Mouse (Mus musculus) heart, adult 11 months (tissue): ENCODE results near the gene Gm20388.
A peak's percentile ranks its signal among the peaks of the same experiment; 100 is the strongest.
"Not testable (repeated sequence)": the region's sequence is repeated elsewhere in the genome, so short reads cannot be mapped to it uniquely, and the experiment has no call there.

Experiments used
- DNase-seq: peaks from one replicate; pipeline ENCODE4 v3.0.0; 2022

Gm20388 gene

GRCm38 (mm10) chr8:123155177-123155576 lies 3244.5 kb downstream of the Gm20388 start:
- peak; percentile 93 for DNase-seq

GRCm38 (mm10) chr8:123156070-123156773 lies 3245.6 kb downstream of the Gm20388 start:
- DNase-seq, result no peak

GRCm38 (mm10) chr8:123157888-123158465 lies 3247.3 kb downstream of the Gm20388 start, which contains the start of gene Sult5a1:
TSS of gene Sult5a1 (minus strand) at chr8:123158315.
- DNase-seq, result peak; percentile 87

- peak; percentile 98 for DNase-seq
Measured at GRCm38 (mm10) chr8:123181391-123181790, 3270.8 kb downstream of the Gm20388 start.

- peak; percentile 99 for DNase-seq
Measured at GRCm38 (mm10) chr8:123185566-123186409, 3275.1 kb downstream of the Gm20388 start, which contains the start of gene Dpep1. TSS of gene Dpep1 (plus strand) at chr8:123186242.

- no peak for DNase-seq
Measured at GRCm38 (mm10) chr8:123188006-123188405, 3277.4 kb downstream of the Gm20388 start.

GRCm38 (mm10) chr8:123188841-123189240 lies 3278.2 kb downstream of the Gm20388 start:
- DNase-seq, result no peak

GRCm38 (mm10) chr8:123190678-123191077 lies 3280.0 kb downstream of the Gm20388 start:
- DNase-seq, result peak; percentile 97

GRCm38 (mm10) chr8:123191908-123192307 lies 3281.3 kb downstream of the Gm20388 start:
- no peak for DNase-seq

- DNase-seq, result no peak
Measured at GRCm38 (mm10) chr8:123193771-123194170, 3283.1 kb downstream of the Gm20388 start.

- not testable (repeated sequence) for DNase-seq
Measured at GRCm38 (mm10) chr8:123197016-123197415, 3286.4 kb downstream of the Gm20388 start.

- DNase-seq, result no peak
Measured at GRCm38 (mm10) chr8:123199864-123200263, 3289.2 kb downstream of the Gm20388 start.

- DNase-seq, result no peak
Measured at GRCm38 (mm10) chr8:123202288-123202687, 3291.6 kb downstream of the Gm20388 start.

- no peak for DNase-seq
Measured at GRCm38 (mm10) chr8:123203571-123203970, 3292.9 kb downstream of the Gm20388 start.

- no peak for DNase-seq
Measured at GRCm38 (mm10) chr8:123211876-123212275, 3301.2 kb downstream of the Gm20388 start.

- DNase-seq, result peak; percentile 99
Measured at GRCm38 (mm10) chr8:123212321-123213117, 3301.9 kb downstream of the Gm20388 start, which contains the start of the genes Chmp1a and Spata33. TSS of gene Chmp1a (minus strand) at chr8:123212763. TSS of gene Spata33 (plus strand) at chr8:123212832.

- peak; percentile 95 for DNase-seq
Measured at GRCm38 (mm10) chr8:123213118-123213772, 3302.6 kb downstream of the Gm20388 start.

GRCm38 (mm10) chr8:123215430-123215829 lies 3304.8 kb downstream of the Gm20388 start:
- peak; percentile 98 for DNase-seq

GRCm38 (mm10) chr8:123220917-123221316 lies 3310.3 kb downstream of the Gm20388 start:
- no peak for DNase-seq

- peak; percentile 99 for DNase-seq
Measured at GRCm38 (mm10) chr8:123224278-123225266, 3313.9 kb downstream of the Gm20388 start, which contains the start of gene Cdk10. TSS of gene Cdk10 (plus strand) at chr8:123224842.
